14 mouse cellular contexts compared by ENCODE assay signal in the genomic region with DNA sequence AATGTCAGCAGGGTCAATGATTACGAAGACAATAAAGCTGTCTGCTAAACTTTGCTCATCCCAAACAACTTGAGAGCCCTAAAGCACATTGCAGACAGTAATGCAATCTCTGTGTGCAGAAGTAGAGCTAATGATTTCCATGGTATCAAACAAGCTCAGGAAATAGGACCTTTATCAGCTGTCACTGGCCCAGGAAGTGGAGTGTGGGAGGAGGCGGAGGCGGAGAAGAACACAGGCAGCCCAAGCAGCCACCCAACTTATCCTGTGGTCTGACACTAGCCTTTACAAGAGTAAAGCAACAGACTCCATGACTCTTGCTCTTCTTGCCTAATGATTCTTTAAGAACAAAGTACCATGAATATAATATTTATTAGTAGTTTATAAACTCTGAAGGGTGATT. TPM values are rescaled to one million over a fixed set of nuclear protein-coding genes. Genes with fewer than 3 reads are reported as not detected.
A peak's percentile ranks its signal among the peaks of the same experiment; 100 is the strongest.
DNase-seq lines count a peak whose midpoint lies in the region; ATAC-seq and TF ChIP-seq lines count a peak whose summit lies in the region.
"Had no signal": no experiment of that assay in that cellular context is flagged by ENCODE, and none has a peak within 500 bp of the region (broad histone marks: within the 10 kb centered on the region; RNA-seq: fewer than 3 reads in every experiment).

No protein-coding gene starts in this region.

- 60% methylated on average over 3 of the region's 3 CpGs for WGBS in kidney, postnatal 0 days
- 53% methylated on average over 3 of the region's 3 CpGs for WGBS in heart, embryonic 12.5 days

- no peaks in the 10 kb centered on the region for H3K9me3 ChIP-seq in kidney, postnatal 0 days (replicated peaks; ENCODE audit: low read length)
- no peaks in the 10 kb centered on the region for H3K9me3 ChIP-seq in heart, embryonic 12.5 days (replicated peaks)
- H3K9me3 ChIP-seq: embryonic facial prominence, embryonic 13.5 days; forebrain, embryonic 12.5 days; hindbrain, embryonic 10.5 days; hindbrain, embryonic 15.5 days had no signal

- H3K4me3 ChIP-seq in kidney, postnatal 0 days (replicated peaks; ENCODE audit: low read depth, low read length), result no peak overlapping the region
- H3K4me3 ChIP-seq in heart, embryonic 12.5 days, result no peak overlapping the region
- H3K4me3 ChIP-seq: embryonic facial prominence, embryonic 13.5 days; forebrain, embryonic 12.5 days; heart, adult 2 months; hindbrain, embryonic 10.5 days; hindbrain, embryonic 15.5 days had no signal

- peak; percentile 19 for DNase-seq in kidney, postnatal 0 days (ENCODE audit: low spot score)
- DNase-seq in kidney, postnatal 25 days, result no peak
- DNase-seq in 416B (ENCODE audit: low read depth) (peak; percentile 1), MEL-GATA-1-ER (ENCODE audit: extremely low read depth, low read depth) (peak; percentile 63)
- no peak for DNase-seq in urinary bladder, postnatal 14 days (ENCODE audit: low spot score)
- DNase-seq: gastrocnemius, postnatal 14 days; heart, adult 2 months had no signal

- no peak for TF ChIP-seq CTCF in kidney, postnatal 0 days (IDR thresholded peaks at IDR 0.05; ENCODE audit: low read depth)

- no peak overlapping the region for H3K9ac ChIP-seq in kidney, postnatal 0 days (ENCODE audit: low read depth, low read length)
- H3K9ac ChIP-seq in heart, embryonic 12.5 days, result no peak overlapping the region
- H3K9ac ChIP-seq: embryonic facial prominence, embryonic 13.5 days; forebrain, embryonic 12.5 days; hindbrain, embryonic 15.5 days had no signal

- no peaks in the 10 kb centered on the region for H3K36me3 ChIP-seq in kidney, postnatal 0 days (ENCODE audit: insufficient read depth, low read length)
- H3K36me3 ChIP-seq in heart, embryonic 12.5 days, result no peaks in the 10 kb centered on the region
- H3K36me3 ChIP-seq: forebrain, embryonic 12.5 days; hindbrain, embryonic 10.5 days; hindbrain, embryonic 15.5 days had no signal

- no peak for ATAC-seq in kidney, postnatal 0 days (replicated peaks; ENCODE audit: low FRiP score, low read depth)
- peak; percentile 69 for ATAC-seq in megakaryocyte progenitor cell, adult 5-6 weeks (replicated peaks; ENCODE audit: poor library complexity)
- no peak for ATAC-seq in heart, embryonic 12.5 days (ENCODE audit: insufficient number of reproducible peaks, low FRiP score)

- no peaks in the 10 kb centered on the region for H3K4me1 ChIP-seq in kidney, postnatal 0 days (replicated peaks; ENCODE audit: insufficient read depth, low read length)
- H3K4me1 ChIP-seq in heart, embryonic 12.5 days (replicated peaks), result no peaks in the 10 kb centered on the region
- H3K4me1 ChIP-seq: embryonic facial prominence, embryonic 13.5 days; forebrain, embryonic 12.5 days; hindbrain, embryonic 10.5 days; hindbrain, embryonic 15.5 days had no signal

- no peak overlapping the region for H3K4me2 ChIP-seq in kidney, postnatal 0 days (ENCODE audit: low read length)
- no peak overlapping the region for H3K4me2 ChIP-seq in heart, embryonic 12.5 days
- H3K4me2 ChIP-seq: embryonic facial prominence, embryonic 13.5 days; forebrain, embryonic 12.5 days; heart, embryonic 11.5 days; hindbrain, embryonic 15.5 days had no signal

- H3K27ac ChIP-seq in kidney, postnatal 0 days, result no peak overlapping the region
- H3K27ac ChIP-seq in heart, embryonic 12.5 days (ENCODE audit: poor library complexity, severe bottlenecking), result no peak overlapping the region
- H3K27ac ChIP-seq: embryonic facial prominence, embryonic 13.5 days; forebrain, embryonic 12.5 days; heart, adult 2 months; hindbrain, embryonic 10.5 days; hindbrain, embryonic 15.5 days had no signal

- no peaks in the 10 kb centered on the region for H3K27me3 ChIP-seq in kidney, postnatal 0 days (ENCODE audit: insufficient read depth, low read length)
- H3K27me3 ChIP-seq in heart, embryonic 12.5 days (replicated peaks), result 0 out of 2 replicates have a peak, but pooled peaks cover 4% of the 10 kb centered on the region

RNA-seq across cellular contexts. Expression of gene Hdac8, which starts 26.7 kb away (rescaled TPM):
- 9.9 and 11.5 TPM in 2 replicates for polyA plus RNA-seq in kidney, postnatal 0 days (2015; fragmentation: Nextera tagmentation; extraction: Ambion mirVana)
- 5.1 and 8.6 TPM in 2 replicates for total RNA-seq in megakaryocyte progenitor cell, adult 5-6 weeks (2015)
- 12.1 and 12.2 TPM in 2 replicates for total RNA-seq in megakaryocyte progenitor cell, adult 5-6 weeks (2017)
- 5.2 and 6.8 TPM in 2 replicates for polyA plus RNA-seq in heart, embryonic 12.5 days (2016; fragmentation: Nextera tagmentation; extraction: Ambion mirVana)

Comparison
In these comparisons a context has a peak if more than half of its experiments do, and no peak if none do; other contexts are left out.
1. DNase-seq: peak in kidney, postnatal 0 days (single experiment), 416B (single experiment) and MEL-GATA-1-ER (single experiment); none in kidney, postnatal 25 days (0 of 2) and urinary bladder, postnatal 14 days (single experiment).